Mouse (Mus musculus): Measurements from ENCODE around the gene Dpp9. TPM values are rescaled to one million over a fixed set of nuclear protein-coding genes. Genes with fewer than 3 reads are reported as not detected.

The Dpp9 gene
- total RNA-seq, 2 experiments from 2014 or later, result 8.9 to 11.7 TPM

DNA sequence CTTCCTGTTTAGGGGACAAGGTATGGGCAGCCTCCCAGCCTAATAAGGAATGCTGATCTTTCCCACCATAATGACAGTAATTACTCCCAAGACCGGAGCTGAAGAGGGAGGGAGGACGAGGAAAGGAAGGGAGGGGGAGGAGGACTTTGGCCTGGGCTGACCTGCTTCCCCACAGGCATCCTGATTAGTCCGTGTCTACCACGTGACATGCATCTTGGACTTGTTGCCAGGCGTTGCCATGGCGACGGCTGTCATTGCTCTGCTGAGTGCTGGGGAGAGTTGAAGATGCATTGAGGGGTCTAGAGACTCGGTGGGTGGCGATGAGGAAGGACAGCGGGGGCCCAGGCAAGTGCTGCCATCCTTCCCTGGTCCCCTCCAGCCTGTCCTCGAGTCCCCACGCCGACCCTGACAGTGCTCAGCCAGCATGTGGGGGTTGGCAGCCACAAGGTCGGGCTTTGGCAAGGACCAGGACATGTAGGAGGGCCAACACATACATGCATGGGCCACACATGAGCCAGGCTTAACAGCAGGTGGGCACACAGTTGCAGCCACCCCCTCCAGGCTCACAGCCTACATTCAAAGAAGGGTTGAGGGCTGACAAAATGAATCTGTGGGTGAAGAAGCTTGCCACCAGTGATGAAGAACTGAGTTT, 15.2 kb upstream of the Dpp9 start:
- no peak for ATAC-seq (replicated peaks; ENCODE audit: low FRiP score, poor library complexity, severe bottlenecking)

DNA sequence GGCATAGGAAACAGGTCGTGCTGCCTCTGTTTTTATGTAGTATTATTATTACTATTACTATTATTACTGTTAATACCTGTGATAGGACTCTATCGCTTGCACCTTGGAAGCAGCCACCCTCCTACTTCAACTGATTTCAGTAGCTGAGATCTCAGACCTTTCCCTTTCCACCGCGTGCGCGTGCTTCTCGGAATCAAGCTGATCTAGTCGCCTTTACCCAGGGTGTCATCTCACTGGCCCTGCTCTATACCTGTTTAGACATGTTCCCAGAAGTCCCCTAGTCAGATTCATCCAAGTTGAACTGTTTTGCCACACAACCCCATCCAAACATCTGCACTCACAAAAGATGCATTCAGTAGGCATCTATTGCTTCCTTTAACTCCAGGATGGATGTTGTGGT, 14.7 kb upstream of the Dpp9 start:
- no peak for ATAC-seq (replicated peaks; ENCODE audit: low FRiP score, poor library complexity, severe bottlenecking)

DNA sequence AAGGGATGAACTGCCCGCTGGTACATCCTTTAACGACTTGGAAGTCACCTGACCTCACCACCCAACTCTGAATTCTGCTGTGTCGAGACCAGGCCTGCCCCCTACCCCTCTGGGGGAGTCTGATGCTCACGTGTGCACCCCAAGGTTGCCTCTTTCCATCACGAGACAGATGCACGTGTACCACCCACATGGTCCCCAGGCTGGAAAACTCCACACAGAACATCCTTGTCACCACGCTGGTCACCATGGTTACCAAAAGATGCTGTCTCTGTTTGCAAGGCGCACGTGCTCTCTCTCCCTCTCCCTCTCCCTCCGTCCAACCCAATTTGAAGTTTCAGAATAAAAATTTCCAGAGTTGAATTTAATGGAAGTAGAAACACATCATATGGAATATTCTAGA, 11.2 kb upstream of the Dpp9 start:
- no peak for ATAC-seq (replicated peaks; ENCODE audit: low FRiP score, poor library complexity, severe bottlenecking)

DNA sequence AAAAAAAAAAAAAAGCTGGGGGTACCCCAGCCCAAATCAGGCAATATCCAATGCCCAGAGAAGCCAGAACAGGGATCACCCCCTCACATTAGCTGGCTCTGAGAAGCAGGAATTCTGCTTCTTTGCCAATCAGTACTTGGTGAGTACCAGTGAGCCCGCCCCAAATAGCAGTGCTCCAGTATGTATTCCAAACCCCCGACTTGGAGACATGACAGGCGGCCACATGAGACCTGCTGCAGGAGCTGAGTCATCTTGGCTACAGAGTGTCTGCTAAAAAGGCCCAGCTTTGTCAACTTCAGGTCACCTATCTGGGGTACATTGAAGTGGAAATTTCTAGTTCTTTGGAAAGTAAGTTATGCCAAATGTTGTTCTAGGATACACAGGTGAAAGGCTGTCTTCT, 7.9 kb upstream of the Dpp9 start:
- no peak for ATAC-seq (replicated peaks; ENCODE audit: low FRiP score, poor library complexity, severe bottlenecking)

DNA sequence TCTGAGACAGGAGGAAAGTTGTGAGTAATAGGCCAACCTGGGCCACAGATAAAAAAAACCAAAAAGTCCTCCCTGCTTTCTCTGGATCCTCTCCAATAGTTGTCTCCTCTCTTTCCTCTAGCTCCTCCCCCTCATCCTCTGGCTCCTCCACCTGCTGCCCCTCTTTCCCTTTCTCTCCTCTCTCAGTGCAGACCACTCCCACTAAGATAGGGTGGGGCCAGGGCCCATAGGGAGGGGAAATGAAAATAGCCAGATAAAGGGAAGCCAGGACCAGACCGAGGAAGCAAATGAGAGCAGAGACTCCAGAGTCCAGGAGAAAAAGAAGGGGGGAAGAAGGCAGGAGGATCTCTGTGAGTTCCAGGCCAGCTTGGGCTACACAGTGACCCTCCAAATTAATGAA, 6.2 kb upstream of the Dpp9 start:
- no peak for ATAC-seq (replicated peaks; ENCODE audit: low FRiP score, poor library complexity, severe bottlenecking)

DNA sequence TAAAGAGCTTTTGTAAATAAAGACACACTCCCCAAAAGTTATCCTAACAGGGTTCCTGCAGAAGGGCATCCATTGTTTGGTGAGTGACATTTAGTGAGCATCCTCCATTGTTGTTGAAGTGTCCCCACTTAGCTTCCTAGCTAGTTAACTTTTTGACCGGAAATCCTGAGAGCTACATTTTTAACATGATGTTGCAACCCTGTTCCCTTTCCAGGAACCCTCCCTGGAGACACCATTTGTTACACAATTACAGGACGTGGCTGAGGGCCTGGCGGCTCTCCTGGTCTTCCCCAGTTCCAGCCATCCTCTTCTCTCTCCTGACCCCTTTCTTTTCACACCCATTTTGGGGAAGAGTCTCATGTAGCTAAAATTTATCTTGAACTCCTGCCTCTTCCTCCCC, 1.1 kb upstream of the Dpp9 start:
- no peak for ATAC-seq (replicated peaks; ENCODE audit: low FRiP score, poor library complexity, severe bottlenecking)

DNA sequence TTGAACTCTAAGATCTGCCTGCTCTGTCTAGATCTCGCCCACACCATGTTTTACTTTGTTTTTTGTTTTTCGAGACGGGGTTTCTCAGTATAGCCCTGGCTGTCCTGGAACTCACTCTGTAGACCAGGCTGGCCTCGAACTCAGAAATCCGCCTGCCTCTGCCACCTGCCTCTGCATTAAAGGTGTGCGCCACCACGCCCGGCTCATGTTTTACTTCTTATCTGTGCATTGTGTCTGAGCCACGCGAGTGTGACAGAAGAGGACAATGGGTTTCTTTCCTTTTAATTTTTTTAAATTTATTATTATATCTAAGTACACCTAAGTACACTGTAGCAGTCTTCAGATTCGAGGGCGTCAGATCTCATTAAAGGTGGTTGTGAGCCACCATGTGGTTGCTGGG, 546 bp upstream of the Dpp9 start:
- no peak for ATAC-seq (replicated peaks; ENCODE audit: low FRiP score, poor library complexity, severe bottlenecking)

DNA sequence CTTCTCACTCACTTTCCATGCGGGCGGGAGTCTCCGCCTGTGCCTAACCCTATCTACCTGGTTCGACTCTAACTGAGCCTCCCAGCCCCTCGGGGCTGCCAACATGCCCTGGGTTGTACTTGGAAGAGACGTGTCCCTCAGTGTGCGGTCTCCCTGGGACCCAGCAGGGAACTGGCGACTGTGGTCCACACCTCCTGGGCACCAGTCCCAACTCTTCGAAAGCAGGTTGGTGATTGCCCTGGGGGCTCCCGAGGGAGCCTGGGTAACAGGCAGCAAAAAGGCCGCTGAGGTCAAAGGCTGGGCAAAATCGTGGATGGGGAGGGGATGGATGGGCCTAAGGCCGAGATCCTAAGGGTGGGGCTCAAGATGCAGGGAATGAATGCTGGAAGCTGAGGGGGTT, 1.0 kb downstream of the Dpp9 start:
- no peak for ATAC-seq (replicated peaks; ENCODE audit: low FRiP score, poor library complexity, severe bottlenecking)

DNA sequence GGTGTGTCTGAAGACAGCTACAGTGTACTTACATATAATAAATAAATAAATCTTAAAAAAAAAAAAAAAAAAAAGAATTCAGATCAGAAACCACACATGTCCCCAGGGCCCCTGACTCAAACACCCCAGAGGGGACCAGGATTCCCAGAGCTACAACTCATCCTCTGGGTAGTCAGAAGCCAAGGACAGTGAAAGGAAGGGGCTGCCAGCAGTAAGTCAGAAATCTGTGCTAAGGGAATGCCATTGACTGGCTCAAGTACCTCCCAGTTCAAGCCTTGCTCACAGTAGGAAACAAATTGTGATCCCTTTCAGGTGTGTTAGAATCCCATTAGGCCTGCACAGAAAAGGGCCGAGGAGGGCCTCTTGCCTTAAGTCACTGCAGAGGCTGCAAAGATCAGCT, 4.5 kb downstream of the Dpp9 start:
- no peak for ATAC-seq (replicated peaks; ENCODE audit: low FRiP score, poor library complexity, severe bottlenecking)

DNA sequence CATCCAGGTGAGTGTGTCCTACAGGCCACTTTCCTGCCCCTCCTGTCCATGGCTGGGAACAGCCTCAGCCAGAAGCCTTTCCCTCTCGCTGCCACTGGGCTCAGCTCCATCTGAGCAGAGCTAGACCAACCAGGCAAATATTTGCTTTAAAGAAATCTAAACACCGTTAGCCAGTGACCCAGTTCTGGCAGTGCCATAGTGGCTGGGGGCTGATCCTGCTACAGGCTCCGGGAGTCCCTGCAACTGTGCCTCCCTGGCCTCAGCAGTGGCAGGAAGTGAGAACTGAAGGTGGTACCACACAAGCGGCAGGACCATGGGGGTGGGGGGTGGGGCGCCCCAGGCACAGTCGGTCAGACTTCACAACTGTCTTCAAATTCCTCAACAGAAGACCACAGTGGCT, 6.0 kb downstream of the Dpp9 start:
- no peak for ATAC-seq (replicated peaks; ENCODE audit: low FRiP score, poor library complexity, severe bottlenecking)

DNA sequence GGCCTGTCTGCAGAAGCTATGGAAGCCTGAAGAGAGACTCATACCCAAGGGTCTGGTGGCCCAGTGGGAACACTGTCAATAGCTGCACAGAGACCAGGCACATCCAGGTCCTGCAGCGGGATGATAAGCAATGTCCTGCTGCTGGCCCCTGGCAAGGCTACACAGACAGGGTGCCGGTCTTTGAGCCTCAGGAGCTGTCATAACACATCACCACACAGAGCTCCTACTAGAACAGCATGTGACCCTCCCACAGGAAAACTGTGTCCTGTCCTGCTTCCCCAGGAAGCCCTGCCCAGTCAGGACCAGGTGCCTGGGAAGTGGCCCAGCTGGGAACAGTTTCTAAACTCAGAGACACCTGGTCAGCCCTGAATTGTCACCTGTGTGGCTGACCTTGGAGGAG, 7.6 kb downstream of the Dpp9 start:
- ATAC-seq (replicated peaks; ENCODE audit: low FRiP score, poor library complexity, severe bottlenecking), result no peak

DNA sequence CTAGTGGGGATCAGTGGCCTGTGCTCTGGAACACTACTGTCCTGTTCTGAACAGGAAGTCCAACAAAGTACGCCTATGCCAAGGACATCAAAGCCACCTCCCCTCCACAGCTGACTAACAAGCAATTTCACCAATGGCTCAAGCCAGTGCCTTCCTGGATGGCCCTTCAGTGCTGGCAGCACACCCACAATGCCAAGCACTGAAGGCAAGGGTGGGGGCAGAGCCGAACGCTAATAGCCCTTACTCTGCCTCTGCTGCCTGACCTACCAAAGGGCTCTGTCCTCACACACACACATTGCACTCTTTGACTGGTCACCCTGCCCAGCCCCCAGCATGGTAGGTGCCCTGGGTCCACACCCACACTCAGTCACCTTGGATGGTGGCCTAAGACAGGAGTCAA, 9.9 kb downstream of the Dpp9 start:
- no peak for ATAC-seq (replicated peaks; ENCODE audit: low FRiP score, poor library complexity, severe bottlenecking)

DNA sequence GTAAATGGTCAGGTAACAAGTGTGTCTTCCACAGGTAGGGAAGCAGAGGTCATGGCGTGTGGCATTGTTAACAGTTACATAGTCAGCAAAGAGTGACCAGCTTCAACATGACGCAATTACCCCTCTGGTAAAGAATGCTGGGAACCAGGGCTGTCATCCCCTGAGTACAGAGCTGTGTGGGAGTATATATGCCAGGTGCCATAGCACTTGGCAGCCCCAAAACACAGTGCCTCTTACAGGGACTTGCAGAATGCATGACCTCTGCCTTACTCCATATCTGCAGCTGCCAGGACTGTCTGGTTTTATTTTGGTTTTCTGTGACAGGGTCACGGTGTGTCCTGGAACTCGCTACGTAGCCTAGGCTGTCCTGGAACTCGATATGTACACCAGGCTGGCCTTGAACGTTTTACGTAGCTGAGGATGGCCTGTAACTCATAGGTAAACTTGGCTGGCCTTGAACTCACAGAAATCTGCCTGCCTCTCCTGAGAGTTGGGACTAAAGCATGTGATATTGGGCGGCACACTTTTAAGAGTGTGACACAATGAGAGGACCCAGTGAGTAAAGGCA, 10.7 kb downstream of the Dpp9 start:
- ATAC-seq (replicated peaks; ENCODE audit: low FRiP score, poor library complexity, severe bottlenecking), result no peak

DNA sequence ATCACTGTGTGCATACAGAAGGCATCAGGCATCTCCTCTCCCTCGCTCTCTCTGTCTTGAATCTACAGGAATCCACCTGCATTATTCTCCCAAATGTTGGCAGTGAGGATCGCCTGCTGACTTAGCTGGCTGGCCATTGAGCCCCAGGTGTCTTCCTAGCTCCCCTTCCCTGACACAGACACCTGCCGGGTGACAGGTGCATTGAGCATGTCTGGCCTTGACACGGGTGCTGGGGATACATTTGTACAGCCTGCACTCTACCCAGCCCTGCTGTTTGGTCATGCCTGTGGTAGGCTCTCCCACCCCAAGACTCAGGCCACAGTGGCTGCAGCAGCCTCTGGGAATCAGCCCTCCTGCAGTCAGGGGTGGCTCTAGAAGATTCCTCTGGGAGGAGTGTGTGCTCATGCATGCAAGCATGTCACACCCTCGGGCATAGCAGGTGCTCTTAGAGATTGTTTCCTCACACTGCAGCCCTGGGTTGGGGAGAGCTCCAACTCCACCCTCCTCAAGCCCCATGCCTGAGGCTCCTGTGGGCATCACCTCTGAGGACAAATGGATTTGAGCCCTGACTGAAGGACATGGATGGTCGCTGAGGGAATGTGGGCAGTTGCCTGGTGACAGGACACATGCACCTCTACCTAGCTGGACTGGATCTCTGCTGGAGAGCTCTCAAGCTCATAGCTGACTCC, 11.6 kb downstream of the Dpp9 start:
- ATAC-seq (replicated peaks; ENCODE audit: low FRiP score, poor library complexity, severe bottlenecking), result no peak

DNA sequence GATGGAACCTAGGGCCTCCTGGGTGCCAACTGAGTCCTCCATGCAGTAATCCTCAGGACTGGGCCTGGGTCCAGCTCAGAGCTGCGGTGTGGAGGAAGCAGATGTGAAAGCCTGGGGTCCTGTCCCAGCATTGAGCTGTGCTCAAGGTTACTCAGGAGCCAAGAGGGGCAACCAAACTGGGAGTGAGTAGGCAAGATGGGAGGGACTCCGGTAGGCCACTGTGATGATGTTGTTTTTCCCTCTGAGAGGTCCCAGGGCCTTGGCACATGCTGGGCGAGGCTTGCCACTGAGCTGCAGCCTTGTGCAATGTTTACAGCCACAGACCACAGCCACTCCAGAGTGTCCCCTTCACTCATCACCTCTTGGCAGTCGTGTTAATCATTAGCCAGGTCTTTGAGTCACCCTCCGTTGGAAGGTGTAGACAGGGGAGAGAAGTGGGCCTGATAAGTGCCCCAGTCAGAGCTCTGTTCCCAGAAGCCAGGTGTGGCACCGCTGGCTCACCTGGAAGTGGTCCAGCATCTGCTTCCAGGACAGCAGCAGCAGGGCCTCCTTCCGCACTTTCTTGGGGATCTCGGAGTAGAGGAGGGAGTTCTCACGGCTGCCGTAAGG, 12.3 kb downstream of the Dpp9 start:
- ATAC-seq (replicated peaks; ENCODE audit: low FRiP score, poor library complexity, severe bottlenecking), result no peak

DNA sequence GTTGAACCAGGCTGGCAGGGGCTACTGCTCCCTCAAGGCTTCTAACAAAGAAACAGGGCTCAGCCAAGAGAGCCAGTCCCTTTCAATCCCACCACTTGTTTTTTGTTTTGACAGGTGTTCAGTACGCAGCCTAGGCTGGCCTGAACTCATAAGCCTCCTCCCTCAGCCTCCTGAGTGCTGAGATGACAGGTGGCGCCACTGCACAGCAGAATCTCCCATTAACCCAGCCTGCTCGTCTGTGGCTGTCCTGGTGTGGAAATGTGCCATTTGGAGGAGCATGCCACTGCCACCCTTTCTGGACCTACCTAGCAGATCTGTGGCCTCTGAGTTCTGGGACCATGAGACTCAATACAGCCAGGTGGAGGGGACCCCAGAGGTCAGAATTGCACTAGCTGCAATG, 15.0 kb downstream of the Dpp9 start:
- ATAC-seq (replicated peaks; ENCODE audit: low FRiP score, poor library complexity, severe bottlenecking), result no peak

DNA sequence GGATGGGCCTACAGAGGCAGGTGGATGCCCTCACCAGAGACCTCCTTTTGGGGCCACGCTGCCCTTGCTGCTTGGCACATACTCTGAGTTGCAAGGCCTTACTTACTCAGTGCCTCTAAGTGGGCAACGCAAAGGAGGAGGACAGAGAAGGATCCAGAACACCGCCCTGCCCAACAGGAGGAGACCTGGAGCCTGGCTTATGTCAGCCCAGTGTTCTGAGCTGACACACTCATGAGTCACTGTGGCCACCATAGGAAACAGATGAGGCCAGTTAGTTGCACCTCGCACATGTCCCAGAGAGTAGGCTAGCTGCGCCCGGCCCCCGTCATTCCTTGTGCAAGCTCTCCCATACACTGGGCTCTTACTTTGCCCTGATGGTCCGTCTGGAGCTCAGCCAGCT, 16.2 kb downstream of the Dpp9 start:
- ATAC-seq (replicated peaks; ENCODE audit: low FRiP score, poor library complexity, severe bottlenecking), result no peak

DNA sequence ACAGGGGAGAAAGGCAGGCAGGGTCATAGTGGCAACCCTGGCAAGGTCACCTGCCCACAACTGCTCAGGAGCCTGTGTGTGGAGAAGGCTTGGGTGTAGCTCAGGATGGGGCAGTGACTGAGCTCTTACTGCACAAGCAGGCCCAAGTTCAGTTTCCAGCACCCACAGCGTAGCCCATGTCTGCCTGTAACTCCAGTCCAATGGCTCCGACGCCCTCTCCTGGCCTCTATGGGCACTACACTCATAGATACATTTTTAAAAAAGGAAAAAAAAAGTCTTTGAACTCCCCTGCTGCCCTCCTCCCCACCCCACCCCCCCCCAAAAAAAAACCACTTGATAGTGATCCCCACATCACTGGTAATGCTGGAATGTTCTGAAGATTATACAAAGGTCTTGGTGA, 17.1 kb downstream of the Dpp9 start:
- ATAC-seq (replicated peaks; ENCODE audit: low FRiP score, poor library complexity, severe bottlenecking), result no peak

DNA sequence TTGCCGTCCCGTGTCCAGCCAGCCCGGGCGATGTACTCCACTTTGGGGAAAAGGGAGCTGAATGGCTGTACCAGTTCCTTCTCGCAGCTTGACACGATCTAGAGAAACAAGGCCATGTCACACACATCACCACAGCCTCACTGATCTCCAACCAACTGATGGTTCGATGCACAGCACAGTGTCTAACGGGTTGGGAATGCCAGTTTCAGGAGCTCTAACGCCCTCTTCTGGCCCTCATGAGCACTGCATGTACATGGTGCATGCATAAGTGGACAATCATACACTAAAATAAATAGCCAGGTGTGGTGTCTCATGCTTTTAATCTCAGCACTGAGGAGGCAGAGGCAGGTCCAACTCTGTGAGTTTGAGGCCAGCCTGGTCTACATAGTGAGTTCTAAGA, 18.1 kb downstream of the Dpp9 start:
- ATAC-seq (replicated peaks; ENCODE audit: low FRiP score, poor library complexity, severe bottlenecking), result no peak

DNA sequence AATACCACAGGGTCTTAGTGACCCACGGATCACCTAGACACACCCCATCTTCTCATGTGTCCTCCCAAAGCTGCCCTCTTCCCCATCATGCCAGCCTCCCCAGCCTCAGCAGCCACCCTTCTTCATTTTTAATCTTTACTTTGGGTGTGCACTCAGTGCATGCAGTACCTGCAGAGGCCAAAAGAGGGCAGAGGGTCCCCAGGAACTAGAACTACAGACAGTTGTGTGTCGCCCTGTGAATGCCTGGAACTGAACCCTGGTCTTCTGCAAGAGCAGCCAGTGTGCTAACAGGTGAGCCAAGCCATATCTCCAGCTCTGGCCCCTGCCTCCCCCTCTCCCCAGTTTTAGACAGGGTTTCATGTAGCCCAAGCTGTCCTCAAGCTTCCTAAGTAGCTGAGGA, 21.8 kb downstream of the Dpp9 start:
- peak; percentile 69 for ATAC-seq (replicated peaks; ENCODE audit: low FRiP score, poor library complexity, severe bottlenecking)

DNA sequence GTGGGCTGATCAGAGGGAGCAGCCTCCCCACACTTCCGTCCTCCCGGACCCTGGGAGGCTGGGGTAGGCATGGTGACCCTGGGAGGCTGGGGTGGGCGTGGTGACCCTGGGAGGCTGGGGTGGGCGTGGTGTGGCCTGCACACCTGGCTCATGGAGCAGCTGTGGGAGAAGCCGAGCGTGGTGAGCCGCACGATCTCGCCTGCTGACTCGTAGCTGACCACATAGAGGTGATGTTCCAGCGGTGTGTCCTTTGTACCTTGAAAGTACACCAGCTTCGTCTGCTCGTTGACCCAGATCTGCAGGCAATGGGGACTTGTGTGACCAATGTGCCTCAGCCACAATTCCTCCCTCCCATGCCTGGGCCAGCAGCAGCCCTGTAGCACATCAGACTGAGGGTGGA, 23.9 kb downstream of the Dpp9 start:
- no peak for ATAC-seq (replicated peaks; ENCODE audit: low FRiP score, poor library complexity, severe bottlenecking)

Measured in erythroid progenitor cell, adult 5-6 weeks (primary cell).